Mouse (Mus musculus): Measurements from ENCODE around the gene Cdc42ep5.

Cdc42ep5 gene

GRCm38 (mm10) chr7:4145552-4146190 lies 19.0 kb downstream of the Cdc42ep5 start:
- peak; percentile 68 for DNase-seq

- no peak for DNase-seq
Observed at GRCm38 (mm10) chr7:4144766-4145551, 19.7 kb downstream of the Cdc42ep5 start.

- DNase-seq: no peak
Observed at GRCm38 (mm10) chr7:4144046-4144445, 20.6 kb downstream of the Cdc42ep5 start.

GRCm38 (mm10) chr7:4143506-4143905 lies 21.2 kb downstream of the Cdc42ep5 start:
- no peak for DNase-seq

- no peak for DNase-seq
Observed at GRCm38 (mm10) chr7:4142796-4143445, 21.7 kb downstream of the Cdc42ep5 start.

GRCm38 (mm10) chr7:4141648-4142325 lies 22.9 kb downstream of the Cdc42ep5 start:
- no peak for DNase-seq

- no peak for DNase-seq
Observed at GRCm38 (mm10) chr7:4139391-4139790, 25.3 kb downstream of the Cdc42ep5 start.

GRCm38 (mm10) chr7:4138671-4139070 lies 26.0 kb downstream of the Cdc42ep5 start:
- DNase-seq: no peak

- no peak for DNase-seq
Observed at GRCm38 (mm10) chr7:4138181-4138580, 26.5 kb downstream of the Cdc42ep5 start.

- no peak for DNase-seq
Observed at GRCm38 (mm10) chr7:4137746-4138145, 26.9 kb downstream of the Cdc42ep5 start.

GRCm38 (mm10) chr7:4136771-4137531 lies 27.7 kb downstream of the Cdc42ep5 start, which contains the start of gene Leng8:
Gene Leng8 (plus strand): TSS chr7:4137039.
- peak; percentile 98 for DNase-seq

GRCm38 (mm10) chr7:4136404-4136770 lies 28.3 kb downstream of the Cdc42ep5 start:
- no peak for DNase-seq

- DNase-seq: no peak
Observed at GRCm38 (mm10) chr7:4134911-4135310, 29.7 kb downstream of the Cdc42ep5 start.

- no peak for DNase-seq
Observed at GRCm38 (mm10) chr7:4132998-4133397, 31.7 kb downstream of the Cdc42ep5 start.

- no peak for DNase-seq
Observed at GRCm38 (mm10) chr7:4132581-4132980, 32.1 kb downstream of the Cdc42ep5 start.

GRCm38 (mm10) chr7:4131964-4132363 lies 32.7 kb downstream of the Cdc42ep5 start:
- no peak for DNase-seq

- peak; percentile 89 for DNase-seq
Observed at GRCm38 (mm10) chr7:4130686-4131452, 33.8 kb downstream of the Cdc42ep5 start.

GRCm38 (mm10) chr7:4128860-4129259 lies 35.8 kb downstream of the Cdc42ep5 start:
- DNase-seq: no peak

- no peak for DNase-seq
Observed at GRCm38 (mm10) chr7:4127894-4128293, 36.8 kb downstream of the Cdc42ep5 start.

GRCm38 (mm10) chr7:4126992-4127785 lies 37.5 kb downstream of the Cdc42ep5 start:
- no peak for DNase-seq

GRCm38 (mm10) chr7:4125306-4125705 lies 39.4 kb downstream of the Cdc42ep5 start:
- DNase-seq: no peak

Measured in lung, postnatal 14 days (tissue).